Mouse (Mus musculus) heart, embryonic 14.5 days (tissue): Measurements from ENCODE around the gene Cars2. TPM values are rescaled to one million over a fixed set of nuclear protein-coding genes. Genes with fewer than 3 reads are reported as not detected.

Experiments
- ATAC-seq: fragments of 200-750 bp; cut with Nextera tagmentation; 2 replicates; pipeline ENCODE4 v1.8.0; 2017; ENCODE audit warnings: low read depth, moderate TSS enrichment; ENCODE audit not compliant: insufficient number of reproducible peaks, insufficient read depth, low FRiP score
- H3K27ac ChIP-seq, 2 experiments: fragments of 200-500 bp in 1 of 2; fragments of 300-500 bp in 1 of 2; sonication (generic) in 1 of 2; replicated peaks in 1 of 2; 2 replicates each; pipeline ENCODE4 v1.5.1; 2012 to 2014; ENCODE audit warnings: low read depth in 2 of 2, low read length in 2 of 2, control low read depth in 1 of 2, mild to moderate bottlenecking in 1 of 2, mixed read lengths in 1 of 2; ENCODE audit not compliant: control insufficient read depth in 1 of 2, insufficient read depth in 1 of 2
- H3K27me3 ChIP-seq: fragments of 300-500 bp; sonication (generic); 2 replicates; pipeline ENCODE4 v1.6.1; 2014; ENCODE audit warnings: mild to moderate bottlenecking, low read length, control low read depth; ENCODE audit not compliant: control insufficient read depth, insufficient read depth
- H3K36me3 ChIP-seq: fragments of 300-500 bp; sonication (generic); 2 replicates; pipeline ENCODE4 v1.6.1; 2014; ENCODE audit warnings: mild to moderate bottlenecking, control low read depth, low read length, mixed read lengths; ENCODE audit not compliant: control insufficient read depth, insufficient read depth
- H3K4me1 ChIP-seq, 2 experiments: fragments of 200-500 bp in 1 of 2; fragments of 300-500 bp in 1 of 2; sonication (generic) in 1 of 2; 2 replicates each; pipeline ENCODE4 v1.6.1; 2012 to 2014; ENCODE audit warnings: low read length in 2 of 2, control low read depth in 1 of 2, mixed read lengths in 1 of 2; ENCODE audit not compliant: control insufficient read depth in 2 of 2, insufficient read depth in 2 of 2
- H3K4me2 ChIP-seq: fragments of 300-500 bp; sonication (generic); 2 replicates; pipeline ENCODE4 v1.6.1; 2014; ENCODE audit warnings: mild to moderate bottlenecking, low read length
- H3K4me3 ChIP-seq, 2 experiments: fragments of 200-500 bp in 1 of 2; fragments of 300-500 bp in 1 of 2; sonication (generic) in 1 of 2; 2 replicates each; pipeline ENCODE4 v1.5.1; 2012 to 2014; ENCODE audit warnings: low read length in 2 of 2, mild to moderate bottlenecking in 2 of 2, control low read depth in 1 of 2, low read depth in 1 of 2, moderate library complexity in 1 of 2; ENCODE audit not compliant: control insufficient read depth in 1 of 2, insufficient read depth in 1 of 2
- H3K9ac ChIP-seq: fragments of 300-500 bp; sonication (generic); 2 replicates; pipeline ENCODE4 v1.6.1; 2014; ENCODE audit warnings: mild to moderate bottlenecking, low read length
- H3K9me3 ChIP-seq: fragments of 300-500 bp; sonication (generic); 2 replicates; pipeline ENCODE4 v1.6.1; 2016; ENCODE audit warnings: low read length, control low read depth; ENCODE audit not compliant: control insufficient read depth
- WGBS: fragments of 180-500 bp; shearing (Covaris S2); extraction: QIAGEN DNeasy Blood & Tissue Kit; methylation state at CpG from one replicate; pipeline ENCODE4 v1.1.7; 2014; 5-methylcytosine and 5-hydroxymethylcytosine counted together
- polyA plus RNA-seq: library from polyadenylated mRNA; unstranded; fragments of >200 nt; fragmentation: Nextera tagmentation; extraction: Ambion mirVana; gene quantifications from 2 replicates; pipeline ENCODE4 v1.2.1, GENCODE M21; 2014

Cars2 gene
- polyA plus RNA-seq, 1 experiment from 2014 or later = 31.1 TPM

DNA sequence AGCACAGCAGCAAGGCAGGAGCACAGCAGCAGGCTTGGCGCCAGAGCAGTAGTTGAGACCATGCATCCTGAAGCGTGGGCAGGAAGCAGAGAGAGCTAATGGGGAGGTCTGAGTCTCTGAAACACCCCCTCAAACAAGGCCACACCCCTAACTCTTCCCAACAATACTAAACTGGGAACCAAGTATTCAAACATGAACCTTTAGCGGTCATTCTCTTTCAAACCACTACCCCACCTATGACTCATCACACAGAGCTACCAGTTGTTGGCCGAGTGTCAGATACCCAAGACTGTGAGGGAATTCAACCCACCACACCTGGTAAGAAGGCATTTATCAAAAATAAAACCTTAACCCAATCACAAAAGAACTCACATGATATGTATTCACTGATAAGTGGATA lies 63.4 kb downstream of the Cars2 start:
- Histone ChIP-seq H3K27me3 (peaks cover 10% of the 10 kb centered on the region), H3K4me3 (no peak overlapping the region), H3K4me2 (no peak overlapping the region), H3K36me3 (no peaks in the 10 kb centered on the region), H3K9ac (no peak overlapping the region), H3K9me3 (no peaks in the 10 kb centered on the region), H3K4me1 (peaks cover 2 to 6% of the 10 kb centered on the region in 2 experiments), H3K27ac (no peak overlapping the region)
- no peak for ATAC-seq
- 62% methylated on average over 4 of the region's 4 CpGs for WGBS

DNA sequence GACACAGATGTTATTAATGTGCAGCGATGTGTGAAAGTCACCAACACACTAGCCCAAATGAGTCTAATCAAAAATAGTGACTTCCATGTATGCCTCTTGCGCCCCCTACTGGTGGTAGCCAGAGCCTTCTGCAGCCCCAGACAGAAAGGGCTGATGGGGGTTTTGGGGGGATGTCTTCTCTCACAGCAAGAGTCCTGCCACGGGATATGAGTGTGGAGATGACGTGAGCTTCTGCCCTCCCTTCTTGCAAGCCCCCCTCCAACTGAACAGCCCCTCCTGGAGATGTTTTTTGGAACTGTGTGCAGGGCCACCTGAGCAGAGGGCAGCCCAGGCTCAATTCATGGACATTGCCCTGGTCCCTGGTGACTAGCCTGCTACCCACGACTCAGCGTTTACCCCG lies 64.4 kb downstream of the Cars2 start:
- Histone ChIP-seq H3K4me1 (peaks cover 6 to 14% of the 10 kb centered on the region in 2 experiments), H3K27ac (no peak overlapping the region), H3K4me3 (no peak overlapping the region), H3K9me3 (no peaks in the 10 kb centered on the region), H3K36me3 (no peaks in the 10 kb centered on the region), H3K4me2 (no peak overlapping the region), H3K27me3 (peaks cover 10% of the 10 kb centered on the region), H3K9ac (no peak overlapping the region)
- no peak; the same call in 1 of the 2 replicates for ATAC-seq
- WGBS = 25% methylated on average over 7 of the region's 7 CpGs

DNA sequence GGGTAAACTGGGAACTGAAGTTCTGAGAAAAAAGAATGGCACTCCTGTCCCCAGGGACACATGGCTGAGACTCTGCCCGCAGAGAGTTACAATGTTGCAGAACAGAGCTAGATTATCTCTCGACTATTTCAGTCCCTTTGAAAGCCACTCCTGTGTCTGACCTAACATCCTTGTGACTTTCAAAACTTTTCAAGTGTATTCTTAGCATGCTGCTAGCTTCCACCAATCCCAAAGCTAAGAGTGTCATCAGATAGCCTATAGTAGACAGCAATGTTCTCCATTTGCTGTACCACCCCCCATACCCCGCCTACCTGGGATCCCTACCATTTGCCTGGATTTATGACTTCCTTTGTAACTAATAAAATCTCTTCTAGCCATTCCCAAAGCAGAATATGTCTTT lies 68.0 kb downstream of the Cars2 start:
- Histone ChIP-seq H3K9ac (peak overlapping the region; percentile 49), H3K4me1 (peaks cover 14 to 26% of the 10 kb centered on the region in 2 experiments), H3K36me3 (no peaks in the 10 kb centered on the region), H3K4me3 (no peak overlapping the region), H3K27me3 (peaks cover 5% of the 10 kb centered on the region; the same call in 1 of the 2 replicates), H3K9me3 (no peaks in the 10 kb centered on the region), H3K4me2 (peak overlapping the region; percentile 24; the same call in 1 of the 2 replicates), H3K27ac (peak overlapping the region; percentile 86 to 88)
- peak; percentile 3; the same call in 1 of the 2 replicates for ATAC-seq
- WGBS = 29% methylated on average over 3 of the region's 3 CpGs

DNA sequence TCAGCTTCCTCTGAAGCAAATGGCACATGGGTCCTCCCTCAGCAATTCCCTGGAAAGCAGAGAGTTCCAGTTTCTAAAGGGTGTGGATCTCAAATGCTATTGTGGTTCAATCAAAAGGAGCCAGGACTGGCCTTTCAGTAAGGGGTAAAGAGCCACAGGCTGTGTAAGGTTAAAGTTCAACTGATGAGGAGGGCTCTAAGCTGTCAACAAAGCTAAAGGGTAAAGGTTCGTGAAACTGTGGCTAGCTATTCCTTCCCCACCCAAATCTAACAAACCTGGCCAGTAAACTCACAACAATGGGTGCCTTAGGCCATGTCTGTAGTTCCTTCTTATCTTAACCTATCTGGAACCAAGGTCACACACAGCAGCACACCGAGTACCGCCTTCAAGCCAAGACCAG lies 68.7 kb downstream of the Cars2 start:
- Histone ChIP-seq H3K36me3 (no peaks in the 10 kb centered on the region), H3K9me3 (no peaks in the 10 kb centered on the region), H3K4me1 (peaks cover 16 to 26% of the 10 kb centered on the region in 2 experiments), H3K27ac (peak overlapping the region; percentile 72 to 88), H3K9ac (peak overlapping the region; percentile 49), H3K4me3 (no peak overlapping the region), H3K27me3 (peaks cover 5% of the 10 kb centered on the region; the same call in 1 of the 2 replicates), H3K4me2 (peak overlapping the region; percentile 24; the same call in 1 of the 2 replicates)
- 71% methylated on average over 3 of the region's 3 CpGs for WGBS
- ATAC-seq = no peak

DNA sequence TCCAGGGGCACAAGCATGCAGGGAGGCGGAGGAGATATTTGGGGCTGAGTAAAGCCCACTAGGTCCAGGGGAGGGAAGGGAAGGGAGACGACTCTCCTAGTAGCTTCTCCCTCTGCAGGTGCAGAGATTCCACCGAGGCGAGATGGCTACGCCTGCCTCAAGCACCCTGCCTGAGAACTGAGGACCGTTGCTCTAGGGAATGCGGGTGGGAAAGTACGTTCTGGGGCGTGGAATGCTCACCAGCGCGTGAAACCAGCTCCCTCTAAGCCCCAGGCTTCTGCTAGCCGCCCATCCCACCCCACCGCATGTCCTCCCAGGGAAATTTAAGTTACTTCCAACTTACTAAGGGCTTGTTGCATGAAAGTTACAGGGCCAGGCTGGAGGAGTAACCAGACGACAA lies 71.0 kb downstream of the Cars2 start:
- H3K27ac ChIP-seq = peak overlapping the region in 1 of 2 experiments; percentile 97; a peak in 2 of 4 replicates
- peak overlapping the region in 1 of 2 experiments; percentile 81; a peak in 2 of 4 replicates for H3K4me3 ChIP-seq
- 22% methylated on average over 14 of the region's 14 CpGs for WGBS
- H3K4me2 ChIP-seq = peak overlapping the region; percentile 97
- no peak for ATAC-seq
- H3K36me3 ChIP-seq = no peaks in the 10 kb centered on the region
- H3K9ac ChIP-seq = peak overlapping the region; percentile 87
- H3K4me1 ChIP-seq = peaks cover 27 to 42% of the 10 kb centered on the region in 2 experiments
- no peaks in the 10 kb centered on the region for H3K9me3 ChIP-seq
- peaks cover 5% of the 10 kb centered on the region; the same call in 1 of the 2 replicates for H3K27me3 ChIP-seq

GRCm38 (mm10) chr8:11478807-11479527 lies 71.6 kb downstream of the Cars2 start:
- Histone ChIP-seq H3K9ac (peak overlapping the region; percentile 87), H3K4me1 (peaks cover 32 to 48% of the 10 kb centered on the region in 2 experiments), H3K27me3 (peaks cover 5% of the 10 kb centered on the region; the same call in 1 of the 2 replicates), H3K36me3 (no peaks in the 10 kb centered on the region), H3K9me3 (no peaks in the 10 kb centered on the region), H3K4me3 (peak overlapping the region; percentile 81 to 86), H3K27ac (peak overlapping the region; percentile 46 to 97; a peak in 3 of 4 replicates), H3K4me2 (peak overlapping the region; percentile 97)
- ATAC-seq = no peak
- WGBS = 4% methylated on average over 22 of the region's 23 CpGs

DNA sequence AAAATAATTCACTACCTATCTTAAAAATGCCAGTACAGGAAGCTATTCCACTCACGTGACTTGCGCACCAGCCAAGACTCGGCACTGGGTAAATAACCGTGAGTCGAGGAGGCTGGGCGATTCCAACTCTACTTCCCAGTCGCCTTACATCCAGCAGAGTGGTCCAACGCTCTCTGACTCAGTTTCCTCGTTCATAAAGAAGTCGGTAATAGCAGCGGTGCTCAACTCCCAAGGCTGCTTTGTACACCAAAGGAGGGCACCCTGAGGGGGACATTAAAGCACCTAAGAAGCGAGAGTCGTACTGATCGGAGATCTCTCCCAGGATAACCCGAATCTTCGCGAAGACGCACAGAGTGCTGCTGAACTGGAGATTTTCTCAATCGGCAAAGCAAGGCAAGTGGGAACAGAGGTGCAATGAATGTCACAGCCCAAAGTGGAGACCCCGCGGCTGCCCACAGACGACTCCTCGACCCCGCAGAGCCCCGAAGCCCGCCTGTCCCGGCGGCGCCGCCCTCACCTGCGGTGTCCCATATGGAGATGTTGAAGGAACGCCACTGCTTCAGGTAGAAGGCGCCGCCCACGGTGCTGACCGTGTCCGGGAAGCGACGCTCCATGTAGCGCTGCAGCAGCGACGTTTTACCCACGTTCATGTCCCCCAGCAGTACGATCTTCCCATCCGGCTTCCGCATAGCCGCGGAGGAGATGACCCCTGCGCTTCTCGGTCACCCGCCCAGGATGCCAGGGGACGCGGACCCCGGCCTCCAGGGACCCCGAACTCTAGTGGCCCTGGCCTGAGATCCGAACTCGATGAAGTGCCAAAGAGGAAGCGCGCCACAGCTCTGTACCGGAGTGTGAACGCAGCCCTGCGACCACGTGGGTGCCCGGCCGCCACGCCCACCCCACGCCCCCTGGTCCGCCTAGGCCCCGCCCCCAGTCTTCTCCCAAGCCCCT lies 72.5 kb downstream of the Cars2 start, which contains the start of gene Rab20:
Rab20 (minus strand) TSS at position 900 of the 951 bp plus-strand sequence.
- WGBS = under 1% methylated on average over 60 of the region's 69 CpGs
- Histone ChIP-seq H3K4me1 (peaks cover 41 to 57% of the 10 kb centered on the region in 2 experiments), H3K36me3 (no peaks in the 10 kb centered on the region), H3K9ac (peak within 1 kb of the TSS; percentile 87), H3K4me3 (peak within 1 kb of the TSS; percentile 81 to 86), H3K27ac (peak within 1 kb of the TSS; percentile 93 to 97), H3K27me3 (peaks cover 5% of the 10 kb centered on the region; the same call in 1 of the 2 replicates), H3K9me3 (no peaks in the 10 kb centered on the region), H3K4me2 (peak within 1 kb of the TSS; percentile 97)
- ATAC-seq = peak; percentile 75
